Mouse (Mus musculus) small intestine, adult 2 months (tissue): Measurements from ENCODE around the gene Slmap.

Experiments used
- CTCF ChIP-seq: fragments of 200-500 bp; IDR thresholded peaks from 2 replicates; pipeline ENCODE4 v1.5.1; 2012; ENCODE audit warnings: low read depth, mild to moderate bottlenecking, control low read depth, inconsistent platforms, low read length, moderate library complexity, mixed read lengths; ENCODE audit not compliant: insufficient replicate concordance, insufficient read length; ENCODE audit errors: extremely low read depth
- POLR2A ChIP-seq: fragments of 200-500 bp; IDR thresholded peaks from 2 replicates; pipeline ENCODE4 v1.6.1; 2012; ENCODE audit warnings: low read depth, mild to moderate bottlenecking, control low read depth, inconsistent platforms, low read length, moderate library complexity

- TF ChIP-seq CTCF (no peak), POLR2A (no peak)
These were observed 4.4 kb downstream of the Slmap start for GRCm38 (mm10) chr14:26530350-26530749.
